Comparison of ENCODE assay signal across 8 mouse cellular contexts in the genomic region with DNA sequence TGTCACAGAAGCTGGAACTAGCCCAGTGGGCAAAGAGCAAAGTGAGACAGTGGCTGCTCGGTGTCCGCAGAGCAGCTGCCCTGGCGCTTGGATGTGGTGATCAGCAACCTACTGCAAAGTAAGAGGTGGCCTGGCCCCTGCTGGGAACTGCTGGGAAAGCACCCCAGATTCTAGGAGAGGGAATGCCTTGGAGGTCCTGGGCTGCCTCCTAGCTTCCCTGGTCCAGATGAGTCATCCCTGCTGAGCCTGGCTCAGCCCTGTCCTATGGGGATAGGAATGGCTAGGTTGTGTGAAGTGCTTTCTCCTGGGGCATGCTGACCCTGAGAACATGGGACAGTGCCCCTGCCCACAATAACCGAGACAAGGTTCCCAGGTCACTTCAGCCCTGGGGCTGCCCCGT.
A peak's percentile ranks its signal among the peaks of the same experiment; 100 is the strongest.
DNase-seq lines count a peak whose midpoint lies in the region; ATAC-seq and TF ChIP-seq lines count a peak whose summit lies in the region.

No protein-coding gene starts in this region.

- H3K27me3 ChIP-seq in embryonic facial prominence, embryonic 12.5 days, result 0 out of 2 replicates have a peak, but pooled peaks cover 6% of the 10 kb centered on the region
- H3K27me3 ChIP-seq in lung, embryonic 15.5 days, result no peaks in the 10 kb centered on the region

- peak; percentile 58 for TF ChIP-seq CTCF in layer of hippocampus, adult 2 months (conservative IDR thresholded peaks at IDR 0.05)

- H3K4me3 ChIP-seq in layer of hippocampus, adult 2 months, result no peak overlapping the region
- H3K4me3 ChIP-seq in embryonic facial prominence, embryonic 12.5 days, result no peak overlapping the region
- no peak overlapping the region for H3K4me3 ChIP-seq in lung, embryonic 15.5 days

- ATAC-seq in embryonic facial prominence, embryonic 12.5 days (ENCODE audit: insufficient number of reproducible peaks, insufficient read depth, low FRiP score, low TSS enrichment), result peak; percentile 26; the same call in 1 of the 2 replicates
- ATAC-seq in lung, embryonic 15.5 days (ENCODE audit: borderline replicate concordance, extremely low read depth, low FRiP score, low TSS enrichment), result peak; percentile 40; the same call in 1 of the 2 replicates

- intact Hi-C loops in heart, postnatal 36 days (cut with DNase I), result loop anchor here (5.0 to 10.0 kb wide), 4 partner anchors 60 to 165 kb away; no protein-coding TSS in a partner anchor

- H3K27ac ChIP-seq in layer of hippocampus, adult 2 months, result no peak overlapping the region
- 0 out of 2 replicates have a peak overlapping the region, but pooled peaks have one; percentile 32 for H3K27ac ChIP-seq in embryonic facial prominence, embryonic 12.5 days
- no peak overlapping the region for H3K27ac ChIP-seq in lung, embryonic 15.5 days

- DNase-seq in layer of hippocampus, adult 2 months (ENCODE audit: low spot score in 2 of 2), result no peak
- DNase-seq in layer of hippocampus, postnatal 25 days (ENCODE audit: extremely low spot score in 1 of 2, low spot score in 1 of 2), result no peak
- DNase-seq in heart, postnatal 36 days, result peak; percentile 58 to 65
- no peak for DNase-seq in T-cell, adult 2 months (ENCODE audit: low spot score)
- no peak for DNase-seq in cerebellum, adult 9-10 months
- no peak for DNase-seq in frontal cortex, adult 2 months (ENCODE audit: extremely low spot score in 1 of 2, low spot score in 1 of 2)

- H3K4me2 ChIP-seq in embryonic facial prominence, embryonic 12.5 days (replicated peaks), result no peak overlapping the region
- no peak overlapping the region for H3K4me2 ChIP-seq in lung, embryonic 15.5 days

- H3K36me3 ChIP-seq in embryonic facial prominence, embryonic 12.5 days, result no peaks in the 10 kb centered on the region
- H3K36me3 ChIP-seq in lung, embryonic 15.5 days, result no peaks in the 10 kb centered on the region

- H3K9me3 ChIP-seq in embryonic facial prominence, embryonic 12.5 days, result no peaks in the 10 kb centered on the region
- no peaks in the 10 kb centered on the region for H3K9me3 ChIP-seq in lung, embryonic 15.5 days

- 57% methylated on average over 5 of the region's 5 CpGs for WGBS in embryonic facial prominence, embryonic 12.5 days
- 71% methylated on average over 5 of the region's 5 CpGs for WGBS in lung, embryonic 15.5 days

- no peak overlapping the region for H3K9ac ChIP-seq in embryonic facial prominence, embryonic 12.5 days
- H3K9ac ChIP-seq in lung, embryonic 15.5 days, result no peak overlapping the region

- peaks cover 33% of the 10 kb centered on the region for H3K4me1 ChIP-seq in embryonic facial prominence, embryonic 12.5 days
- peaks cover 18% of the 10 kb centered on the region for H3K4me1 ChIP-seq in lung, embryonic 15.5 days

Comparison
In these comparisons a context has a peak if more than half of its experiments do, and no peak if none do; other contexts are left out.
1. DNase-seq: peak in heart, postnatal 36 days (2 of 2); none in layer of hippocampus, adult 2 months (0 of 2), layer of hippocampus, postnatal 25 days (0 of 2), T-cell, adult 2 months (single experiment), cerebellum, adult 9-10 months (single experiment) and frontal cortex, adult 2 months (0 of 2).